Mouse (Mus musculus) MEL (cell line): ENCODE data around the gene Sctr.

Experiments used
- CTCF ChIP-seq, 3 experiments: IDR thresholded peaks in 2 of 3; conservative IDR thresholded peaks in 1 of 3; 2 replicates each; pipeline ENCODE4 v1.5.1; 2011 to 2012; ENCODE audit warnings: low read length in 3 of 3, low read depth in 2 of 3, mild to moderate bottlenecking in 2 of 3, improper control_type of control experiment in 1 of 3, inconsistent platforms in 1 of 3, mixed read lengths in 1 of 3, moderate library complexity in 1 of 3; ENCODE audit not compliant: control insufficient read depth in 1 of 3, insufficient read depth in 1 of 3, poor library complexity in 1 of 3, severe bottlenecking in 1 of 3
- E2F4 ChIP-seq: IDR thresholded peaks from 2 replicates; pipeline ENCODE4 v1.6.1; 2011; ENCODE audit warnings: low read depth, low read length, improper control_type of control experiment, borderline replicate concordance
- EP300 ChIP-seq, 2 experiments: IDR thresholded peaks; 2 replicates each; pipeline ENCODE4 v1.6.1; 2011; ENCODE audit warnings: improper control_type of control experiment in 2 of 2, low read length in 2 of 2, low read depth in 1 of 2, mild to moderate bottlenecking in 1 of 2
- ETS1 ChIP-seq: IDR thresholded peaks from 2 replicates; pipeline ENCODE4 v1.6.1; 2012; ENCODE audit warnings: low read depth, mild to moderate bottlenecking, inconsistent platforms, low read length, improper control_type of control experiment, moderate library complexity
- GABPA ChIP-seq: IDR thresholded peaks from 2 replicates; pipeline ENCODE4 v1.6.1; 2012; ENCODE audit warnings: low read depth, mild to moderate bottlenecking, inconsistent platforms, low read length, improper control_type of control experiment, moderate library complexity
- GATA1 ChIP-seq: IDR thresholded peaks from 2 replicates; pipeline ENCODE4 v1.6.1; 2011; ENCODE audit warnings: low read depth, low read length, improper control_type of control experiment
- HCFC1 ChIP-seq: IDR thresholded peaks from 2 replicates; pipeline ENCODE4 v1.6.1; 2012; ENCODE audit warnings: low read depth, mild to moderate bottlenecking, inconsistent platforms, low read length, improper control_type of control experiment, moderate library complexity
- MAFK ChIP-seq: IDR thresholded peaks from 2 replicates; pipeline ENCODE4 v1.6.1; 2011; ENCODE audit warnings: low read depth, mild to moderate bottlenecking, low read length, improper control_type of control experiment, borderline replicate concordance
- MAX ChIP-seq: IDR thresholded peaks from 2 replicates; pipeline ENCODE4 v1.6.1; 2011; ENCODE audit warnings: low read length, improper control_type of control experiment
- MAZ ChIP-seq: IDR thresholded peaks from 2 replicates; pipeline ENCODE4 v1.6.1; 2012; ENCODE audit warnings: low read depth, mild to moderate bottlenecking, inconsistent platforms, low read length, improper control_type of control experiment
- POLR2A ChIP-seq, 2 experiments: IDR thresholded peaks; 2 replicates each; pipeline ENCODE4 v1.6.1; 2011 to 2012; ENCODE audit warnings: low read length in 2 of 2, mild to moderate bottlenecking in 2 of 2, control low read depth in 1 of 2, improper control_type of control experiment in 1 of 2, low read depth in 1 of 2, moderate library complexity in 1 of 2; ENCODE audit not compliant: control insufficient read depth in 1 of 2, insufficient read depth in 1 of 2, poor library complexity in 1 of 2
- TAL1 ChIP-seq: IDR thresholded peaks from 2 replicates; pipeline ENCODE4 v1.6.1; 2012; ENCODE audit warnings: mild to moderate bottlenecking, inconsistent platforms, low read length, moderate library complexity, mixed read lengths
- ZC3H11A ChIP-seq: IDR thresholded peaks from 2 replicates; pipeline ENCODE4 v1.6.1; 2012; ENCODE audit warnings: low read depth, mild to moderate bottlenecking, inconsistent platforms, low read length, improper control_type of control experiment
- ZKSCAN1 ChIP-seq: IDR thresholded peaks from 2 replicates; pipeline ENCODE4 v1.6.1; 2012; ENCODE audit warnings: low read depth, mild to moderate bottlenecking, inconsistent platforms, low read length, improper control_type of control experiment, moderate library complexity

DNA sequence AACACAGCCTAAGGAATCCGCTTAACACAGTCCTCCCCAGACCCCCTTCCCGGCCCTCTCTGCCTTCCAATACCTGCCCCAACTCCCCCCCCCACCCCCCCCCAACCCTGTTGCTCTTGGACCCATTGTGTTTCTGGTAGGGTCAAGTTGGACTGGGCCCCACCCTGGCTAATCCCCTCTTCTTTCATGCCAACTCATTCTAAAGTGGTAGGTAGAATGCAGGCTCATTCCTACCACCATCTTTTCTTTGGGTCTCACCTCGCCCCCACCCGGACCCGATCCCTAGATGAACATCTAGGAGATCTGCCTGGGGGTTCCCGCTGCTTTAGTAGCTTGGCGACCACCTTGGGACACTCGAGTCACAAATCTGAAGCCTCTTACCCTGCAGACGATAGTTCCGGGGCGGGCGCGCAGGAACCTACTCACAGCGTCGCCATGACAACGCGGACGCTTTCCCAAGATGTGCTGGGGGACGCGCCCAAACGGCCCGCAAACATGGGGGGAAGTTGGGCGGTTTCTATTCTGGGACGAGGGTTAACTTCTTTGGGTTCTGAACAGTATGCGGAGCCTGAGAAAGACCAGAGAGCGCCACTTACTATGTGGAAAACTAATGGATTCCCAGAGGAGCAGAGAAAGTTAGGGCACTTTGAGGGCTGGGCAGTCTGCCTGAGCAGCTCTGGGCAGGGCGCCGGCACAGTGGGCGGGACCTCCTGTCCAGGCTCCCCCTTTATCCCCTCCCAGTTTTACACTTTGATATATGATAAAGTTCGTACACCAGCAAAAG is 9.7 kb upstream of the Sctr start, which contains the start of gene Cfap221:
- TF ChIP-seq POLR2A (IDR thresholded peaks at IDR 0.05; ENCODE audit: control insufficient read depth in 1 of 2, insufficient read depth in 1 of 2, low read depth in 1 of 2, low read length in 2 of 2, poor library complexity in 1 of 2): no peak
- TF ChIP-seq MAFK: no peak
- peak; percentile 68 for TF ChIP-seq HCFC1
- no peak for TF ChIP-seq CTCF (IDR thresholded peaks at IDR 0.05 in 2 of 3, conservative IDR thresholded peaks at IDR 0.05 in 1 of 3; ENCODE audit: control insufficient read depth in 1 of 3, insufficient read depth in 1 of 3, low read depth in 2 of 3, low read length in 3 of 3, poor library complexity in 1 of 3, severe bottlenecking in 1 of 3)
- TF ChIP-seq ZKSCAN1: no peak
- no peak; the same call in 1 of the 2 replicates for TF ChIP-seq MAZ
- no peak for TF ChIP-seq ETS1
- no peak for TF ChIP-seq ZC3H11A
- no peak for TF ChIP-seq EP300 (IDR thresholded peaks at IDR 0.05; ENCODE audit: low read depth in 1 of 2, low read length in 2 of 2)
- TF ChIP-seq GATA1: no peak
- TF ChIP-seq GABPA: no peak
- no peak for TF ChIP-seq E2F4
- TF ChIP-seq MAX: no peak
- TF ChIP-seq TAL1: no peak
